Mouse (Mus musculus): ENCODE data around the gene Sdc3.

The Sdc3 gene

DNA sequence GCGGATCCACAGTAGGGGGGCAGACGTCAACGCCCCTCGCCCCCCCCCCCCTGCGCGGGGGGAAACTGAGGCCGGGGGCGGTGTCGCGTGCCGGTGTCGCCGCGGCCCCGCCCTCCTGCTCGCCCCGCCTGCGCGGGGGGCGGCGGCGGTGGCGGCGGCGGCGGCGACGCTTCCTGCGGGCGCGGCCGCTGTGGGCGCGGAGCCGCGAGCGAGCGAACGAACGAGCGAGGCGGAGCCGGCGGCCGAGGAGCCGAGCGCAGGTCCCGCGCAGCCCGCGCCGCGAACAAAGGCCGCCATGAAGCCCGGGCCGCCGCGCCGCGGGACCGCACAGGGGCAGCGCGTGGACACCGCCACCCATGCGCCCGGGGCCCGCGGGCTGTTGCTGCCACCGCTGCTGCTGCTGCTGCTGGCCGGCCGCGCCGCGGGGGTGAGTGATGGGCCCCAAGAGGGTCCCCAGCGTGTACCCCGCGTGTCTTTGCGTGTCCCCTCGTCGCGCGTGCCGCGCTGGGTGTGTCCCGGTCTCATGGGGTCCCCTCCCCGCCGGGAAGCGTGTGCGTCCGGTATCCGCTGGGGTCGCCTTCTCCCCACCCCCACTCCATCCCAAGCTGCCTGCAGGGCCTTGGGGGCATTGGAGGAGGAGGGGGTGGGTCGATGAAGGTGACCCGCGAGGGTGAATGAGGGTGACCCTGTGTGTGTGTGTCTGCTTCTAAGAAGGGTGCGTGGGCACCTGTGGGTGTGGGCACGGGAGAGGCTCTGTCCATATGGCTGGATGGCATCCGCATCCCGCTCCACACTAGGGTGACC is at the start of gene Sdc3:
Sdc3 (plus strand) TSS at position 162 of the 804 bp plus-strand sequence.
- DNase-seq (ENCODE audit: low read depth in 2 of 2, low spot score in 2 of 2): peak in 1 of 2 experiments; percentile 21

DNA sequence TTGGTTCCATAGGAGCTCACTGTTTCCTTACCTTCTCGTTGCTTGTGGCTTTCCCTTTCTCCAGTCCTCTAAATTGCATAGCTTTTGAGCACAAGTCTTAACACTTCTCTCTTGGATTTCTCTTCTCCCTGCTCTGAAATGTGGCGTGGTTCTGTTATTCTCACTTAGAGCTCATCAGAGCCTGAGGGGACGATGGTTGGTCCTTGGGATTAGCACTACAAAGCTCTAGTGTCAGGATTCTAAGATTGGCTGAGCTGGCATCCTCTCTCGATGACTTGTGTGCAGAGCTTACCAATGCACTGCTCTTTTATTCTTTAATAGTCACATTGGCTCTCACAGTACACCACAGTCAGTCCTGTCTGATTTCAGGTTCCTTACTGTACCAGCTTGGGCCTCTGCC is 48.3 kb upstream of the Sdc3 start:
- no peak for DNase-seq (ENCODE audit: low read depth in 2 of 2, low spot score in 2 of 2)

DNA sequence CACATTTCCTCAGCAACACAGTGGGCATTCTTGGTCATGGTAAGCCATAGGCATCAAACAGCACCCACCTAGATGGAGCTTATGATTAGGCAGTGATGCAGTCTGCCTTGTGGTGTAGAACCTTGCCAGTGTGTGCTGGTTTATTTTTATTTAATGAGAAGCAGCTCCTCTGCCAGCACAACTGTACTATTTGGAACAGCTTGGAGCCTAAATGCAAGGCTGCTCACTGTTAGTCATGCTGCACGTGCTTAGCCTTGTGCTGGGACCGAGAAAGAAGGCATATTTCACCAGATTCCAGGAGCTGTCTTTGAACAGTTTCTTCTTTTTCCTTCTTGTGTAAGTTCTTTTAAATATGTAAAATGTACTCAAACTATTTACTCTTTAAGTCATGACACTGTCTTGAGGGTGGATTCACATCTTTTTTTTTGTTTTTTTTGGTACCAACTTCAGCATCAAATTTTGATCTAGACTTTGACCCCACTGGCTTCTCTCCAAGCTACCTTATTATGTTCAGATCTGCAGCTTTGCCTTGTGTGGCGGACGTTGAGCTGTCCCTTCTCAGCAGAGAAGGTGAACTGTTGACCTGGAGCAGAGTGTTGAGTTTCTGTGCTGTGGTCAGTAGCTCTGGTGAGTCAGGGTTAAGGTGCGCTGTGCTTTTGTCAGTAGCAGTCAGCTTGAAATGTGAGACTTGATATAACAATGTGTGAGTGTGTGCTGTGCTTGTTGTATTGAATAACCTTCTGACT is 46.6 kb upstream of the Sdc3 start:
- DNase-seq (ENCODE audit: low read depth in 2 of 2, low spot score in 2 of 2): no peak

DNA sequence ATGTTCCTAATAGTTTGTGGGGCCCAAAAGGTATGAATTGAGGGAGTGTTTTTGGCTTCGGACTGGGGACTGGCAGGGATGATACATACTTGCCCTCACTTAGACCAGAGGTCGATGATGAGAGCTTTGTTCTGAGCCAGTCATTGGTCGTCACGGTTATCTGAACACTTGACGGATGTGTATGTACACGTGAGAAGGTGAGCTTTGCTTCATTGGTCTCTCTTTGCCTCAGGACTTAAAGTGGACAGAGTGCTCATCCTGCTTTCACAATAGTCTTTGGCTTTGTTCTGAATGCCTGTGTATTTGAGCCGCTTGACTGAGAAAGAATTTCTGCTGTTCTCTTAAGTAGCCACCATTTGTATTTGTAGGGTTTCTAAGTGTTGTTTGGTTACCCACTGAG is 42.8 kb upstream of the Sdc3 start:
- DNase-seq (ENCODE audit: low read depth in 2 of 2, low spot score in 2 of 2): no peak

GRCm38 (mm10) chr4:130751966-130752365 is 40.4 kb upstream of the Sdc3 start:
- no peak for DNase-seq (ENCODE audit: low read depth in 2 of 2, low spot score in 2 of 2)

DNA sequence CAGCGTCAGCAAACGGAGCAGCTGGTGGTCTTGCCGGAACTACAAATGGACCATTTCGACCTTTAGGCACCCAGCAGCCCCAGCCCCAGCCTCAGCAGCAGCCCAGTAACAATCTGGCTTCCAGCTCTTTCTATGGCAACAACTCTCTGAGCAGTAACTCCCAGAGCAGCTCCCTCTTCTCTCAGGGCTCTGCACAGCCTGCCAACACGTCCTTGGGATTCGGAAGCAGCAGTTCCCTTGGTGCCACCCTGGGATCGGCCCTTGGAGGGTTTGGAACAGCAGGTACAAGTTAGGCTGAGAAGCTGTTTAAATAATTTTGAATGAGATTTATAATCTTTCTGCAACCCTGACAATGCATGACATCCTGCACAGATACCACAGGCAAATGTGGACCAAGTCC is 39.7 kb upstream of the Sdc3 start:
- no peak for DNase-seq (ENCODE audit: low read depth in 2 of 2, low spot score in 2 of 2)

GRCm38 (mm10) chr4:130753755-130754154 is 38.6 kb upstream of the Sdc3 start:
- DNase-seq (ENCODE audit: low read depth in 2 of 2, low spot score in 2 of 2): no peak

DNA sequence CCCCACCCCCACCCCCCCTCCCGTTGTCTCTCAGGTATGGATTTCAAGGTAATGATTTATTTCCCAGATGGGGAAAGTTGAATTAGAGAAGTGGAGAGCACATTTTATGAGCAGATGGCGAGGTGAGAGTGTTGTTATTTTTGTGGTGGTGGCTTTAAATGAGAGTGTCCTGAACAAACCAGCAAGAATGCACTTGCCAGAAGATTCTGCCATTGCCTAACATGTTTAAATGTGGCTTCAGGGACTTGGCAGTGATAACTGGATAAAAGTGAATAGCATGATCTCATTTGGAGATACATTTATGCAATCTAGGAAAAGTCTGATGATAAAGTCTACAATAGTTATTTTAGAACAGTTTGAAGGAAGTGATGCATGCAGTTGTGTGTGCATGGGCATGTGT is 37.6 kb upstream of the Sdc3 start:
- DNase-seq (ENCODE audit: low read depth in 2 of 2, low spot score in 2 of 2): no peak

DNA sequence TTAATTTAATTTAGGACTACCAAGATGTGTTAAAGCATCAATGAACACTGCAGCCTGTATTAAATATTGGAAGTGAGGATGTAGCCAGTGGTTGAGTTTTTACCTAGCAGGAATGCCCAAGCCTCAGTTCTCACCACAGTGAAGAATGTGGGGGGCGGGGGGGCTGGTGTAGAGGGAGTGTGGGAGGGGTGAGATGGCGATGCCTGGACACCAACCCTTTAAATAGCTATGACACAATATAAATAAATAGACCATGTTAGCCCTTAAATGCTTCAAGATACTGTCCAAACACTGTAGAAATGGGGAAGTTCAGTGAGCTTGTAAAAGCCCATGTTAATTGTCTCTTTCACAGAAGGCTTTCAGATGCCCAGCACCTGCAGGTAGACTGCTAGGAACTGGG is 32.5 kb upstream of the Sdc3 start:
- DNase-seq (ENCODE audit: low read depth in 2 of 2, low spot score in 2 of 2): no peak

DNA sequence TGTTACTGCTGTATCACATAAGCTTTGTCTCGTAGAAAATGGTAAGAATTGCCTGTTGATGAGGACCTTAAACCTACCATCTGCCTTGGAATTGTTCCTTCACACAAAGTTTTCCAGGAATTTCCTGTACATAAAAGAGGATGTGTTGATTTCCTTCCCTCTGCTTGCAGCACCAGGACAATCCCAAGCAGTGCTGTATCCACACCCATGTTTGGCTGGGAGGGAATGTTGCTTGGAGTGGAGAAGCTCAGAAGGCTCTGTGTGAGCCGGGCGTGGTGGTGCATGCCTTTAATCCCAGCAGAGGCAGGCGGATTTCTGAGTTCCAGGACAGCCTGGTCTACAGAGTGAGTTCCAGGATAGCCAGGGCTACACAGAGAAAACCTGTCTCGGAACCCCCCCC is 30.5 kb upstream of the Sdc3 start:
- DNase-seq (ENCODE audit: low read depth in 2 of 2, low spot score in 2 of 2): no peak

GRCm38 (mm10) chr4:130765399-130766160 is 26.8 kb upstream of the Sdc3 start:
- DNase-seq (ENCODE audit: low read depth in 2 of 2, low spot score in 2 of 2): no peak

DNA sequence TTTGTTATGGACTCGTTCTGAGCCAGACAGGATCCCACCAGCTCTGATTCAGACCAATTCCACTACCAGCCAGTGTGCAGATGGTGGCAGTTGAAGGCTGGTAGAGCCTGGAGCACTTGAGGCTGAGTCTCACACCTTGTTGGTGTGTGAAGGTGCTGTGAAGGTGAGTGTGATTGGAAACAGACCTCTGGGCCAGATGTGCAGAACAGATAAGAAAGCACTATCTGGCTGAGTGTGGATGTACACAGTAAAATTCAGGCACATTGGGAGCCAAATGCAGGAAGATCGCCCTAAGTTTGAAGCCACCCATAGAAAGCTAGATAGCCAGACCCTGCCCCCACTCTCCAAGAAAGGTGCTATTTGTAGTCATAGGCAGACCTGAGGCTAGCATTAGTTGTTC is 25.9 kb upstream of the Sdc3 start:
- DNase-seq (ENCODE audit: low read depth in 2 of 2, low spot score in 2 of 2): no peak

GRCm38 (mm10) chr4:130766926-130767325 is 25.4 kb upstream of the Sdc3 start:
- DNase-seq (ENCODE audit: low read depth in 2 of 2, low spot score in 2 of 2): no peak

- DNase-seq (ENCODE audit: low read depth in 2 of 2, low spot score in 2 of 2): no peak
Measured at GRCm38 (mm10) chr4:130773899-130774298, 18.4 kb upstream of the Sdc3 start.

DNA sequence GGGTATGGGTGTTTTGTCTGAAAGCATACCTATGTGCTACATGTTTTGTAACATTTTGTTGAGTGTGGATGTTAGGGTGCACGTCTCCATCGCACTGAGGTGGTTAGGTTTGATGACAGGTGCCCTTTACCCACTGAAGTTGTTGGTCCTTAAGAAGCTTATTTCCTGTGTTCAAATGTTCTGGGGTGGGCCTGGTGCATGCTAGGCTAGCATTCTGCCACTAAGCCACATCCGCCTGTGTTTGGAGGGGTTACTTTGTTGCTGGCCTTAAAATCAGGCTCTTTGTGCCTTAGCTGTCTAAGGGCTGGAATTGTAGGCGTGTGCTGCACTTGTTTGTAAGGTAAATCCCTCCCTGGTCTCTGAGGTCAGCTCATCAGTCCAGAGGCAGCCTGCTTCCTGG is 17.5 kb upstream of the Sdc3 start:
- DNase-seq (ENCODE audit: low read depth in 2 of 2, low spot score in 2 of 2): peak; percentile 67 to 75

DNA sequence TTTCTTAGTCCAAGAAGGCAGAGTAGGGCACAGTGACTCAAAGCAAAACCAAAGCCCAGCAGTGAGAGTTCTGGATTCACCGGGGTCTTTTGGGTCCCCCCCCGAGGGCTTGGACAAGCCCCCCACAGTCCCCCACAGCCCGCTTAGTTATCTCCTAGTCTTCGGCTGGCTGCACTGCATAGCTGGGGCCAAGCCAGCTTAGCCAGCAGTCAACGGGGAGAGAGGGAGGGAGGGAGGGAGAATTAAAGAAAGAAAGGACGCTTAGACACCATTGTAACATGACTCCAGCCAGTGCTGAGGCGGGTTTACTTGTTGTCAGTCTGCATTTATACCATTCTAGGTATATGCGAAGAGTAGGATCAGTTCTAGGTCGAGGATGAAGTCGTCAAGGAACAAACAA is 14.7 kb upstream of the Sdc3 start:
- no peak for DNase-seq (ENCODE audit: low read depth in 2 of 2, low spot score in 2 of 2)

DNA sequence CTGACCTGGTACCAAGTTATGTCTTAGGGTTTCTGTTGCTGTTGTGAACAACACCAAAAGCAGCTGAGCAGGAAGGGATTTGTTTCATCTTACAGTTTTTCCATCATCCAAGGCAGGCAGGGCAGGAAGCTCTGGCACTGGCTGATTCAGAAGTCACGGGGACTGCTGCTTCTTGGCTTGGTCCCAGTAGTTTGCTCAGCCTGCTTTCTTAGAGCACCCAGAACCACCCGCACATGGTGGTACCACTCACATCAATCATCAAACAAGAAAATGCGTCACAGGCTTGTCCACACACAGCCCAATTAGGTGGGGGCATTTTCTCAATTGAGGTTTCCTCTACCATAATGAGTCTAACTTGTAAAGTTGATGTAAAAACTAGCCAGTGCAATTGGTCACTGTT is 13.3 kb upstream of the Sdc3 start:
- no peak for DNase-seq (ENCODE audit: low read depth in 2 of 2, low spot score in 2 of 2)

- DNase-seq (ENCODE audit: low read depth in 2 of 2, low spot score in 2 of 2): no peak
Measured at GRCm38 (mm10) chr4:130782492-130782891, 9.8 kb upstream of the Sdc3 start.

- peak; percentile 30 to 66 for DNase-seq (ENCODE audit: low read depth in 2 of 2, low spot score in 2 of 2)
Measured at GRCm38 (mm10) chr4:130784755-130785154, 7.6 kb upstream of the Sdc3 start.

DNA sequence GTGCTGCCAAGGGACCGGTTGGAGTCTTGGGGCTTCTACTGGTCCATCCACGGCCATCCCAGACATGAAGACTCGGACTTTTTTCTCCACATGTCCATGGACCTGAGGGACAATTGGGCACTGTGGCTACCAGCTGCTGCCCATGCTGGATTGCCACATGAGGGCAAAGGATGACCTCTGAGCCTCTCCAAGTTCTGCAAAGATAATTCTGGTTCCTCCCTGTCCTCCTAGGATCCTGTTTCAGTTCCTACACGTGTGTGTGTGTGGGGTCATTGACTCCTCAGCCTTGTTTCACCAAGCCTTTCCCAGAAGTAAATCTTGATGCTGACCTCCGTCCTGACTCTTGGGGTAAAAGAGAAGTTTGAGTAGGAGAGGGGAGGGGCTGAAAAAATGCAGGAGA is 4.8 kb upstream of the Sdc3 start:
- DNase-seq (ENCODE audit: low read depth in 2 of 2, low spot score in 2 of 2): no peak

DNA sequence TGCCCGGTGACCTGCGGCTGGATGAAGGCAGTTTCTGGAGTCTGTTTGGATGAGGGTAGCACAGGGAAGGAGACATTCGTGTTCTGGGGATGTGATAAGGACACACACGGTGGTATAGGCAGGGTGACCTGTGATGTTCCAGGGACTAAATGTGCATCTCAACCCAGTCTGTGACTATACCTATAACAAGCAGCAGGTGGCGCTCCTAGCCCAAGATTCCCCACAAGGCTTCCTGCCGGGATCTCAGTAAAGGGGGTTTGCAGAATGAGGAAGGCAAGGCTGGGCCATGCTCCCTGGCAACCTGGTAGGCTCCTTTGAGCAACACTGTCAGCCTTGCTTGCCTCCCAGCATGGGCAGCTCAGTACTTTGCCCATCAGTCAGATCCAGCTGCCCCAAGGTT is 2.2 kb upstream of the Sdc3 start:
- DNase-seq (ENCODE audit: low read depth in 2 of 2, low spot score in 2 of 2): peak; percentile 69 to 77

Data from CD8-positive naive resting alpha-beta T cell, adult 2 months (primary cell).